Mouse (Mus musculus): ENCODE data around the gene Scfd2.

Gene Scfd2

DNA sequence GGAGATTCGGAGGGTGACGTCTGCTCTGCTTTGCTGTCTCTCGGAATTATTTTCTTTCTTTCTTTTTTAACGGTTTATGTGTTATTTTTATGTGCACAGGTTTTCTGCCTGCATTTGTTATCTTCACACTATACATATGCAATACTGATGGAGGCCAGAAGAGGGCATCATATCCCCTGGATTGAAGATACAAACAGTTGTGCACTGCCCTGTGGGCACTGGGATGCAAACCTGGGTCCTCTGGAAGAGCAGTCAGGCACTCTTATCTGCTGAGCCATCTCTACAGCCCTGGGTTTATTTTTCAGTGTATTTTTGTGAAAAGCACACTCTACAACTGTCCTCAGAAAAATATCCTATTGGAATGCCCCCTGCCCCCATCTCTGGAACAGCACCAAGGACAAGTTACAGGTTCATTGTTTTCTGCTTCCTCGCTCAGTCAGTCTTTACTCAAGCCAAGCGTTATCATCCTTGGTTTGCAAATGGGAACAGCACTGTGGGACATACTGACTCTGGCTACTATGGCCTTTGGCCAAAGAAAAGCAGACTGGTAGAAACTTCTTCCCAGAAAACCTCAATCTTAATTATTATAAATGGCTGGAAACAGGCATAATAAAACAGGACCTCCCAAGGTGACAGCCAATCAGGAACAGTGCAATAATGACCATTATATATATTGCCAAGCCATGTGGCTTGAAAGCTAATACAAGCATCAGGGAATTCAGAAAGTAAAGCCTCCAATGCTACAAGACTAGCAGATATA, 75.9 kb downstream of the Scfd2 start:
- peak; percentile 5 for DNase-seq (ENCODE audit: low spot score)

- DNase-seq (ENCODE audit: low spot score) = no peak
Observed at GRCm38 (mm10) chr5:74455094-74455493, 76.5 kb downstream of the Scfd2 start.

DNA sequence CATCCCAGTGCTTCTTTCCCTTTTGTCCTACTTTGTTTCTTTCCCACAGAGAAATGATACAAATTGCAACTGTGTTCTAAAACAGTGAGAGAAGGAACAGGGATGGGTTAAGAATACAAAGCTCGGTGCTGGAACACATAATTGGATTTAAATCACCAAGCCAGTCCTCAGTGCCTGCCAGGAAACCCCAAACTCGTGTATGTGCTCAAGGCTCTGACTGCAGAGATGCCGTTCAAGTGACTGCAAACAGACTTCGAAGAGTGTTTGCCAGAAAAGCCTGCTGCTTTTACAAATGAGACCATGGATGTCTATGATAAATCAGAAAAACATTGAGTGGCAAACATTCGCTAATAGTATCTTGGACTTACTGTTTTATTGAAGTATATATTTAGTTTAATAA, 80.6 kb downstream of the Scfd2 start:
- no peak for DNase-seq (ENCODE audit: low spot score)

DNA sequence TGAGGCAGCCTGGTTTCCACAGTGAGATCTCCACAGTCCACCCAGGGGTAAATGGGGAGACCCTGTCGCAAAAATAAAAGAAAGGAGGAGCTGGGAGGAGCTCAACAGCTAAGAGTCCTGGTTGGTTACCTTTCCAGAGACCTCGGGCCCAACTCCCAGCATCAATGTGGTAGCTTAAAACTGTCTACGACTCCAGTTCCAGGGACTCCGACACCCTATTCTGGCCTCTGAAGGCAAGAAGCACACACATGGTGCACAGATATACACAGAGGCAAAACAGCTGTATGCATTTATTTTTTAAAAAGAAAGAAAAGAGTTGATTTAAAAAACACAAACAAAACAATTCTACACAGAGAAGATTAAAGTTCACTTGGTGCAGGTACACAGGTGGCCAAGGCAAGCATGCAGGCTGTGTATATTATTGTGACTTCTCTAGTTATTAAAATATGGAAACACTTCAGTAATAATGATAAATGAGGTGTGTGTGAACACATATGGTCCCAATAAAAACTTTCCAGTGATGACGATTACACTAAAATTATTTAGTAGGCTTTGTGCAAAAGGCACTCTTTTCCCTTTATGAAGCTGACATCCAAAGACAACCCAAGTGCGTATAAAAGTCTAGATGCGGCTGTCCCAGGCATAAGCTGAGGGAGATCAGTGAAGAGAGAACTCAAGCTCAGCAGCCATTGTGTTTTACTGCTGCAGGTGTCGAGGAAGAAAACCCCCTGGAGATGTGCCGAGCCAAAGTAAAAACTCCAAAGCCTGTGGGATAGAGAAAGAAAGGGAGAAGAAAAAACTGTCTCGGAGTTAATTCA, 83.8 kb downstream of the Scfd2 start:
- no peak for DNase-seq (ENCODE audit: low spot score)

DNA sequence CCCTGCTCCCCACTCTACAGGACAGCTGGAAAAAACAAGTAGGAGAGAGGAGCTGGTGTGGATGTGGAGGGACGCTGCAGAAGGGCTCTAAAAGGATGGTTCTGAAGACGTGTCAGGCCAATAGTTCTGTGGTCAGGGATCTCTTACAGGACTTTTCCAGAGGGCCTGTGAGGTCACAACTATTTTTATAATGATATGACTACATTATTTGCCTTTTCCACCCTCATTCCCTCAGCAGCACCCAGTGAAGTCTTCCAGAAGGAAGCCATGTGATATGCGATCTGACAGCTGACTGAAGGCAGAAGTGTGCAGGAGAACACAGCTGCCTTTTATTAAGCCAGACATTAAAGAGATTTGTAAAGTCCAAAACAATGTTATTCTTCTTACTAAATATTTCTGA, 85.7 kb downstream of the Scfd2 start:
- no peak for DNase-seq (ENCODE audit: low spot score)

DNA sequence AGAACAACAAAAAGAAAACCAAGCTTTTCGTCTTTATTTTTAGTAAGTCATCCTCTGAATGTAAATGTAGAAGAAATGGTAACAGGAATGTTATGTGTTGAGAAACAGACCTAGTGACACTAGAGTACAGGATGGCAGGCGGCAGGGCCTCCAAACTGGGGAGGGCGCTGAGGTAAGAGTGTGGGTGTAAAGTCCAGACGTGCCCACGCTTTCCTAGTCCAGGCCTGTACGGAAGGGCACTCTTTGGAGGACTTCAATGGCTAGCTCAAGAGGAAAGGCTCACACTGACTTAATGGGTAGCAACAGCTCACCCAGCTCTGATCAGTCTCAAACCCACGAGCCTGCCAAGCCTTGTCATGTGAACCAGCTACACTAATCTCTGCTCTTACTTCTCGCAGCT, 93.2 kb downstream of the Scfd2 start:
- no peak for DNase-seq (ENCODE audit: low spot score)

GRCm38 (mm10) chr5:74433580-74434147, 97.9 kb downstream of the Scfd2 start:
- peak; percentile 44 for DNase-seq (ENCODE audit: low spot score)

DNA sequence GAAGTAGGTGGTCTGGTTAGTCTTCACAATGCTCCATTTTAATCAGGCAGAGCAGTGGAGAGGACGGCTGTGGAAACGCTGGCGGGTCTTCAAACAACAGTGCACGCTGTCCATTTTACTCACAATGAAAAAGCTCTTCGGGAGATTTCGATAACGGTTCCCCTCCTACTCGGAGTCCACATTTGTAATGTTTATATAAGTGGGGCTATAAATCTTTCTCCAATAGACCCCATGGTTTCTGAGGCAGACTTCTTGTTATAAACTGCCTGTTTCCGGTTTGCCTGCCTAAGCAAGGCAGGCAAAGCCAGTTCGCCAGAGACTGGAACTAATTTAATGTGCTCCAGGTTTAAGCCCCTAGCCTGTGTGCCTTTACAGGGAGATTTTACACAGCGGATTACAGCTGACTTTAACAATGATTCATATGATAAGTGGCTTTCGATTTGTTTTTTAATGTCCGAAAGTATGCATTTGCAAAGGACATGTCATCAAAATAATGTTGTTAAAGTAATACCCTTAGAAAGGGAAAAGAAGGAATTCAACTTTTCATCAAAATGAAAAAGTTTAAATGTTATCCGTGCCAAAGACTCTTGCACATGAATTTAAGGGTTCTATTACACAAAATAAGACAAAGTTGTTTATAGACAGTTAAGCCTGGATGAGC, 98.5 kb downstream of the Scfd2 start:
- no peak for DNase-seq (ENCODE audit: low spot score)

GRCm38 (mm10) chr5:74420615-74421132, 110.9 kb downstream of the Scfd2 start:
- DNase-seq (ENCODE audit: low spot score) = no peak

- DNase-seq (ENCODE audit: low spot score) = no peak
Observed at GRCm38 (mm10) chr5:74412557-74412956, 119.0 kb downstream of the Scfd2 start.

- no peak for DNase-seq (ENCODE audit: low spot score)
Observed at GRCm38 (mm10) chr5:74404887-74405286, 126.7 kb downstream of the Scfd2 start.

GRCm38 (mm10) chr5:74404083-74404482, 127.5 kb downstream of the Scfd2 start:
- DNase-seq (ENCODE audit: low spot score) = peak; percentile 2

DNA sequence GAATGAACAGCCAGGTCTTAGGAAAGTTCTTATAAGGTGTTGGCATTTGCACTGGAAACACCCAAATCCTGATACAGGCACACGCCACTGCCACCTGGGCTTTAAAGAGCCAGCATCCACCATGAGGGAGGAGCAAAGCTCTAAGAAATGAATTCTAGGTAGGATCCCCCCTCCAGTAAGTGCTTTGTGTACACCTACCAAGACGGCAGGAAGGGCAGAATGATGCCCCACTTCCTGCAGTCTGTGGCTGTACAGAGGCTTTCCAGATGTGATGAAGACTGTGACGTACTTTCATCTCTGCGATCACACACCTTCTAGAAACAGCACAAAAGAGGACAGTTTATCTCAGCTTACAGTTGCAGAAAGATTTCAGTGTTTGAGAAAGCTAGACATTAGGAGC, 128.9 kb downstream of the Scfd2 start:
- no peak for DNase-seq (ENCODE audit: low spot score)

DNA sequence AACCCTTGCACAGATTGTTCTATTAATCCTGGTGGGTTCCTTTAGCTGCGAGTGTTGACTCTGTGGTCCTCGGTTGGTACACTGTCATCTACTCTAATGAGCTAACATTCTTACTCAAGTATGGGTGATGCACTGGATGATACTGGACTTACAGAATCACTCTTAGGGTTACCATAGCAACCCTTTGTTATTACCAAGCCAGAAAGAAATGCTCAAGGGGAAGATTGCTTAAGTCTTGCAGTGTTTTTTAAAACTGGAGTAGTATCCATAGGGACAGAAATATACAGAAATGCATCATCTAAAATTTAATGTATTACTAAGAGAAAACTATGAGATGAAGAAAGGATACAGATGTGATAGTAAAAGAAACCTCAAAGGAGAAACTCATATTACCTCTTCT, 139.8 kb downstream of the Scfd2 start:
- no peak for DNase-seq (ENCODE audit: low spot score)

DNA sequence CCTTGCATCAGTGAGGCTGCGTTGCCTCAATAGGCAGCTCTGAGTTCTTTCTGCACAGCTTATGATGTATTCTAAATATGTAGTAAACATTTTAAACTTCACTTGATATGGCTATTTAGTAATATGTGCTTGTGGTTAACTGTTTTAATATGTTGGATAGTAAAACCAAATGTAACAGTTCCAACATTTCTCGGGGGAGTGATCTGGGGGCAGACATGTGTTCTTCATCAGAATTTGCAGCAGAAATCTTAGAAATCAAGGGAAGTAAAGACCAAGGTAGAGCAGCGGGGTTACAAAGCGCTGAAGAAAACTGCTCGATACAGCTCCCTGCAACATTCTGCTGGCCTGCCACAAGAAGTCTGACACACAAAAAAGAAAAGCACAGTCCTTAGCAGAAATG, 140.2 kb downstream of the Scfd2 start:
- DNase-seq (ENCODE audit: low spot score) = no peak

DNA sequence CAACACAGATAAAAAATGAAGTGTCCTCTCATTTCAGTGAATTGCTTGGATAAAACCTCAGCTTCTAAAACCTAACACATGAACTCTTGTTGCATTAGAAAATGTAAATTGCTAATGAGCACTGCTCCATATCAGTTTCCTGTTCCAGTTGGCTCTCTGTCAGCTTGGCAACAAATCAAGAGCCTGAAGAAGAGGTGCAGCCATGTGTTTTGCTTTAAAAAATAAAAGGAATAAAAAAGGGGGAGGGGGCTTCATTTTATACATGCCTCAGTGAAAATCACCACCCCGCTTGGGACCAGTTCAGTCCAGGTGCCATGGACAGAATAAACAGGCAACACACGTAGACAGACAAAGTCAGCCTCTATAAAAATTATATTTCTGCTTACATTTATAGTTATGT, 142.7 kb downstream of the Scfd2 start:
- no peak for DNase-seq (ENCODE audit: low spot score)

DNA sequence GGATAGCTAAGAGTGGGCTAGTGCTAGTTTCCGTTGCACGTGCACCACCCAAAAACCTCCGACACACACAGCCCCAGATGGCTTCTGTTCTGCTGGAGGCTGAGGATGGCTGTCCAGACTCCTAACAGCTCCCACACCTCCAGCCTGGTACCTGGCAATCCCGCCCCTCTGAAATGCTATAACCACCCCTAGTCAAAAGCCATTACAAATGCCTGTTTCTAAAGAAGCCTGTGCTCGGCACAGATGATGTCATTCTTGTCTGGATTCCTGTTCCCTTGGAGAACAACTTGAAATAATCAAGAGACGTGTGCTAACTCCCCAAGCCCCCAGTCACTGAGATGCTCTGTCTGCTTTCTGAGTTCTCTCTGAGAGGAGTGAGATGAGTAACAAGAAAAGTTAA, 143.5 kb downstream of the Scfd2 start:
- no peak for DNase-seq (ENCODE audit: low spot score)

DNA sequence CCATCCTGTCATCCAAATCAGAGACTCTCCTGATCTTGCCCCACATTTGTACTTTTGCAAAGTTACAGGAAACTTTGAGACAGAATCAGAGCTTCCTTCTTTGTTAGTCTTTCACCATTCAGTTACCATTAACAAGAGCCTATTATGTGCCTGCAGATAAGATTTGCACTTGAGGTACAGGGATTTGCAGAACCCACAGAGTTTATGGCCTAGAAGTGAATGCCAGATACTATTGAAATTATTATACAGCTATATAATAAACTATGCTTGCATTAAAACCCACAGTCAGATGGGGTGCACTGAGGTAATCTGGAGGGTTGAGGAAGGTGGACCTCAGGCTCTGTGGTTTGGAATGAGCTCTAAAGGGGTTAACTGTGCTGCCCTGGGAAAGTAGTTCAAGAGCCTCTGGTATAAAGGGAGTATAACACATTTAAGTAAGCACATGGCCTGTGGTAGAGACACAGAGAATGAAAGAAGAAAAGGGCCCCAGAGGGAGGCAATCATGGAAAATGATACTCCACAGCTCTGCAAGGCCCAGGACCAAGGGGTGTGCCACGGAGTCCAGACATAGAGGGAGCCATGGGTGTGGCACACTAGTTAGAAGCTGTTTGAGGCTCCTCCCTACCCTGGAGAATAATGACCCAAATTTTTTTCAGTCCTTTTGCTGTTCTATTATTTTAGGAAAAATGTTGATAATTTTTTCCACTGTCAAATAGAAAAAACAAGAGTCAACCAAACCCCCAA, 144.2 kb downstream of the Scfd2 start:
- DNase-seq (ENCODE audit: low spot score) = no peak

DNA sequence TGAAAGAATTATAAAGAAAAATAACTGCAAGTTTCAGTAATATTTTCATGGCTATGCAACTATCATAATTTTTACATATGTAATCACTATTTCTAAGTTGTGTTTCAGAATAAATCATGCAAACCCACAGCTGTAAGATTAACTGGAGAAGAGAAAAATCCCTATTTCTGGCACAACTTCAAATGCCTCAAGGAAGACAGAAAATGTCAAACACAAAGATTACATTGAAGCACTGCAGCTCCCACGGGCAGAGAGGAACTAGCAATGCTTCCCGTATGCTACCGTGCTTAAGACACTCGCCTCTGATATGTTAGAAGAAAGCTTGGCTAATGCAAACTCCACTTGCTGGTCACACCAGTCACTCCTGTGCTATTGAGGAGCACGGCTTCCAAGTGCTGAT, 151.5 kb downstream of the Scfd2 start:
- DNase-seq (ENCODE audit: low spot score) = no peak

DNA sequence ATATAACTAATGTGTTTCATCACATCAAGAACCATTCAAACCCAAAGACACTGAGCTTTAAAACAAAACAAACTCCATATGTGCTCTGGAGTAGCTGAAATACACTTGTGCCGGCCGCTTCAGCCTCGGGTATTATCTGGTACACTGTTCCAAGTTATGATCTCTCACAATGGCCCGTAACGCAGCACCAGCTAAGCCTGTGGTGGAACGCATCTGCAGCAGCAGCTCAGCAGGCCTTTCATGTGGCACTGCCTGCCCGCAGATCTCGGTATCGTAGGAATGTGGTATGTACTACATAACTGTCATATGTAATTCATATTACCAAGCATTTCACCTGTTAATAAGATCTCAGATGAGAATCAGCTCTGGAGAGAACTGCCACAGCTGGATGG, 164.9 kb downstream of the Scfd2 start:
- no peak for DNase-seq (ENCODE audit: low spot score)

DNA sequence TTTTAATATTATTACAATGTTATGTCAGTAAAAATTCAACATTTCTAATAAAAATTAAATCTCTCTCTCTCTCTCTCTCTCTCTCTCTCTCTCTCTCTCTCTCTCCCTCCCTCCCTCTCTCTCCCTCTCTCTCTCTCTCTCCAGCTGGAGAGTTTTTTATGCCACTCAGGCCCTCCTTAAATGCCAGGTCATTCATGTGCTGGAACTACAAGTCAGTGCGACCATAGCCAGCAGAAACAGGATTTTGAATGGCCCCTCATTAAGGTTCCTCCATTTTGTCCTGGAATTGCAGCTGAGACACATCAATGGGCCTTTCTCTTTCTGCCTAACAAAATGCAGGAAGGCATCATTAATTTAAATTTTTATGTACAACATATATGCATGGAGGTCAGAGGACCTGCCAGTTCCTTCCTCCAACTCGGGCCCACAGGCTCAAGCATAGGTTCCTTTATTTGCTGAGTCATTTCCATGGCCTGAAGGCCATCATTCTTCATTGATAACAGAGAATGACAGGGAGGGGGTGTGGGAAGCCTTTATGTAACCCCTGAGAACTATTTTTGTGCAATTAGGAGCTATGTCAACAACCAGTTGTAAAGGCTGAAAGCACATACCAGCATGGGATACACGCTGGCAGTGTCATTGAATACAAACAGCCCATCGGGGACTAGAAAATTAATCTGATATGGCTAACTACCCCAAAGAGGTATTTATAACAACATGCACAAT, 165.4 kb downstream of the Scfd2 start:
- DNase-seq (ENCODE audit: low spot score) = peak; percentile 6

Measured in c-Kit-positive CD71-positive TER-119-positive erythroid progenitor cells, embryonic 14.5 days (primary cell).